Mouse (Mus musculus): ENCODE data around the gene Numa1. TPM values are rescaled to one million over a fixed set of nuclear protein-coding genes. Genes with fewer than 3 reads are reported as not detected.
A peak's percentile ranks its signal among the peaks of the same experiment; 100 is the strongest.

Gene Numa1
- polyA plus RNA-seq, 1 experiment from 2014 or later = 67.8 TPM

DNA sequence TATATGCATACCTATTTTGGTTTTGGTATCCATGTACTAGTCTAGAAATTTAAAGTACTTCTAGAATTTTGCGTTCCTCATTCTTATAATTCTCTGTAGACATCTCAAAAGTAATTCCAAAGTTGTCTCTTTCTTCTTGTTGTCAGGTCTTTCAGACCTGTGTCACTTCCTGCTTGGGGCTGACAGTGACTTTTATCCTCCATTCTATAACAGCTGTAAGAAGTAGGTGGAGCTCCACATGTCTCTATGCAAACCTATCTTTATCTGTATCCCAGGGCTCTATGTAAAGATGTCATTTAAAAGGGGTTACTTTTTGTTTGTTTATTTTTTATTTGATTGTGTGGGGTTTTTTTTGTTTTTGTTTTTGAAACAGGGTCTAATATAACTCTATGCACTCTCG, 29.7 kb downstream of the Numa1 start:
- Histone ChIP-seq H3K4me3 (no peak overlapping the region), H3K9ac (no peak overlapping the region), H3K4me2 (no peak overlapping the region), H3K27me3 (replicated peaks) (no peaks in the 10 kb centered on the region), H3K4me1 (replicated peaks) (peaks cover 26% of the 10 kb centered on the region), H3K36me3 (no peaks in the 10 kb centered on the region), H3K9me3 (replicated peaks) (no peaks in the 10 kb centered on the region), H3K27ac (ENCODE audit: poor library complexity, severe bottlenecking) (no peak overlapping the region)
- 96% methylated on average over 2 of the region's 2 CpGs for WGBS
- no peak for ATAC-seq (ENCODE audit: insufficient number of reproducible peaks, low FRiP score)

DNA sequence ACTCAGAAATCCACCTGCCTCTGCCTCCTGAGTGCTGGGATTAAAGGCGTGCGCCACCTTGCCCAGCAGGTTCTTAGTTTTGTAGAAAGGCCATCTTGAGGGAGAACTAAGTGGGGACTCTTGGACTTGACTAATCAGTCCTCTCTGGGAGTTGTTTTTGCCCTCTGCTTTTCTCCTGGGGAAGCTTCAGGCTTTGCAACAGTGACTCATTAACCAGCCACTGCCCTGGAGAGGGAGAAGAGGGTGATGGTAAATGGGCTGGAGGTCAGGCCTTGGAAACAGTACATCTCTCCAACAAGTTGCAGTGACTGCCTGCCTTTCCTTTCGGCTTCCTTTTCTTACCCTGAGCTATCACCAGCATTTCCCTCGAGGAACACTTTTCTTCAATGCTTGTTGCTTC, 30.6 kb downstream of the Numa1 start:
- Histone ChIP-seq H3K4me2 (no peak overlapping the region), H3K9me3 (replicated peaks) (no peaks in the 10 kb centered on the region), H3K4me3 (no peak overlapping the region), H3K4me1 (replicated peaks) (peaks cover 29% of the 10 kb centered on the region), H3K36me3 (no peaks in the 10 kb centered on the region), H3K27me3 (replicated peaks) (no peaks in the 10 kb centered on the region), H3K27ac (ENCODE audit: poor library complexity, severe bottlenecking) (no peak overlapping the region), H3K9ac (no peak overlapping the region)
- 84% methylated on average over 4 of the region's 4 CpGs for WGBS
- ATAC-seq (ENCODE audit: insufficient number of reproducible peaks, low FRiP score) = no peak

DNA sequence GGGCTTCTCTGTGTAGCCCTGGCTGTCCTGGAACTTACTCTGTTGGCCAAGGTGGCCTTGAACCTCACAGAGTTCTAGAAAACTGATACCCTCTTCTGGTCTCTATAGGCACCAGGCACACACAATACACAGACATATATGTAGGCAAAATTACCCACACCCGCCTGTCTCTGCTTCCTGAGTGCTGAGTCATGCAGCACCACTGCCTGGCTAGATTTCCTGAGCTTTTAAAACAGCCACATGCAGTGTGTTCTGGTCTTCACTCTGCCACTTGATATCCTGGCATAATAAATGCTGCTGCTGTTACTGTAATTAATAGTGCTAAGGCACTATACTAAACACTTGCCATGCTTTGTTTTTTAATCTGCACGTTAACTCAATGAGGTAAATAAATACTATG, 31.7 kb downstream of the Numa1 start:
- peaks cover 23% of the 10 kb centered on the region for H3K4me1 ChIP-seq (replicated peaks)

DNA sequence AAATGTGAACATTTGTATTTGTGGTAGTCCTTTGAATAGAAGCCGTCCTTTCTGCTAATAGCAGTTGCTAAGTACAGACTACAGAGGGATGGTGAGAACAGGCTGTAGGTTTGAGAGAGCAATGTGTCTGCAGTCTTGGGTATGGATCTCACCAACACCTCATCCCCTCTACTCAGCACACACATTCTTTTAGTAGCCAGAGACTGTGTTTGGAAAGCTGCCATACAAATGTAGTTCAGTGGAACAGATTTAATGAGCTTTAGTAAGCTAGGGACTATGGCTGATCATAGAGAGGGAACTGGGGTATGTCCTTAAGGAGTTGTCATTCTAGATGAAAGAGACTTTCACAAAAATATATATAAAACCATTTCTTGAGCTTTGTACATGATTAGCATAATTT, 33.3 kb downstream of the Numa1 start:
- H3K4me2 ChIP-seq = no peak overlapping the region
- H3K9ac ChIP-seq = no peak overlapping the region
- no peak for ATAC-seq (ENCODE audit: insufficient number of reproducible peaks, low FRiP score)
- peaks cover 32% of the 10 kb centered on the region for H3K4me1 ChIP-seq (replicated peaks)
- H3K9me3 ChIP-seq (replicated peaks) = no peaks in the 10 kb centered on the region
- H3K4me3 ChIP-seq = no peak overlapping the region
- H3K27me3 ChIP-seq (replicated peaks) = no peaks in the 10 kb centered on the region
- WGBS = 72% methylated on average over 1 of the region's 1 CpGs
- H3K27ac ChIP-seq (ENCODE audit: poor library complexity, severe bottlenecking) = peak overlapping the region; percentile 28; the same call in 1 of the 2 replicates
- H3K36me3 ChIP-seq = no peaks in the 10 kb centered on the region

More for the DNA sequence above, 31.7 kb downstream of the Numa1 start:
- H3K9ac ChIP-seq = no peak overlapping the region
- H3K27ac ChIP-seq (ENCODE audit: poor library complexity, severe bottlenecking) = no peak overlapping the region
- ATAC-seq (ENCODE audit: insufficient number of reproducible peaks, low FRiP score) = no peak
- no peaks in the 10 kb centered on the region for H3K27me3 ChIP-seq (replicated peaks)
- no peaks in the 10 kb centered on the region for H3K9me3 ChIP-seq (replicated peaks)
- no peak overlapping the region for H3K4me2 ChIP-seq
- 62% methylated on average over 2 of the region's 2 CpGs for WGBS
- no peak overlapping the region for H3K4me3 ChIP-seq
- H3K36me3 ChIP-seq = no peaks in the 10 kb centered on the region

DNA sequence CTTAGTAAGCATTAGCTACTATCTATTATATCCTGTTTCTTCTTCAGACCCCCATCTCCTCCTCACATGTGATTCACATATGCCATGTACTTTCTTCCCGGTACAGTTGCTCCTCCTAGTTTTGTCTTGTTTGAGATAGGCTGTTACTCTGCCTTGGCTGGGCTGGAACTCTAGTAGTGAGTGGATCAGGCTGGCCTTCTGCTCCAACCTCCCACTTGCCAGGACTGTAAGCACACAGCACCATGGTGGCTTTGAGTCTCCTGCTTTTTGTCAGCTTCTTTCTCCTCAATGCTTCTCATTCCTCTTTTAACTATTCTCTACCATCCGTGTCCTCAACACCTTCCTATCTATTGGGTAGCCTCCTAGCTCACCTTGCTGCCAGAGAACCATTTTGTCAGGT, 34.8 kb downstream of the Numa1 start:
- no peak overlapping the region for H3K9ac ChIP-seq
- WGBS = 55% methylated on average over 2 of the region's 2 CpGs
- no peak for ATAC-seq (ENCODE audit: insufficient number of reproducible peaks, low FRiP score)
- H3K27me3 ChIP-seq (replicated peaks) = no peaks in the 10 kb centered on the region
- H3K27ac ChIP-seq (ENCODE audit: poor library complexity, severe bottlenecking) = peak overlapping the region; percentile 53; the same call in 1 of the 2 replicates
- H3K4me2 ChIP-seq = peak overlapping the region; percentile 25; the same call in 1 of the 2 replicates
- no peaks in the 10 kb centered on the region; the same call in 1 of the 2 replicates for H3K36me3 ChIP-seq
- peaks cover 46% of the 10 kb centered on the region for H3K4me1 ChIP-seq (replicated peaks)
- no peaks in the 10 kb centered on the region for H3K9me3 ChIP-seq (replicated peaks)
- H3K4me3 ChIP-seq = no peak overlapping the region

DNA sequence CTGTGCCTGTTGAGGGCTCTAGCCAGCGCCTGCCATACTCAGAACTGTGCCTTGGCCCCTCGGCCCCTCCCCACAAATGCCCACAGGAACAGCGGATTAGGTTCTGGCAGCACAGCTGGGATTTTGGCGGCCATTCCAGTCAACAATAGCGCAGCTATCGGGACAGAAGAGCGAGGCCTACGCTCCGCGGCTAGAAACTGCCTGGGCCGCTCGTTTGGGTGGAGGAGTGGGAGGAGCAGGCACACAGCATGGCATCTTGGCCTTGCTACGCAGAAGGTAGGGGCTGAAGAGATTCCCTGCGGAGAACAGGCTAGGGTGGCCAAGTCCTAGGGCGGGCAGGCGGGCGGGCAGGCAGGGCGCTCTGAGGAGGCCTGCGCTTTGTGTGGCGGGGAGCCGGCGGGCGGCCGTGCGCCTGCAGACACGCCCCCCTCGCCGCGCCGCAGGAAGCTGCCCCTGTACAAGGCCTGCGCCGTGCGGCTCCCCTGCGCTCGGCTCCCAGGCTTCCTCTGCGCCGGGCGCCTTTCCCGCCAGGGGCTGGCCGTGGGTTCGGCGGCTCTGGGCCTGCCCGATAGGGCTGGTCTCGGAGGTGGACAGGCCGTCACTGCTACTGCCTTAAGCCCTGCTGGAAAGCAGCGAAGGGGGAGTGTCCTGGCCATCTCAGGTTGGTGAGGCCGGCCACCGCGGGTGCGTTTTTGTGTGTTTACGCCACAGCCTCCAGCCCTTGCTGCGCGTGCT, 36.0 kb downstream of the Numa1 start:
- no peaks in the 10 kb centered on the region for H3K9me3 ChIP-seq (replicated peaks)
- WGBS = under 1% methylated on average over 48 of the region's 53 CpGs
- H3K4me1 ChIP-seq (replicated peaks) = peaks cover 55% of the 10 kb centered on the region
- ATAC-seq (ENCODE audit: insufficient number of reproducible peaks, low FRiP score) = peak; percentile 92
- peak overlapping the region; percentile 99 for H3K27ac ChIP-seq (ENCODE audit: poor library complexity, severe bottlenecking)
- no peaks in the 10 kb centered on the region for H3K27me3 ChIP-seq (replicated peaks)
- peak overlapping the region; percentile 70 for H3K4me3 ChIP-seq
- peak overlapping the region; percentile 87 for H3K9ac ChIP-seq
- H3K4me2 ChIP-seq = peak overlapping the region; percentile 75
- H3K36me3 ChIP-seq = no peaks in the 10 kb centered on the region; the same call in 1 of the 2 replicates

DNA sequence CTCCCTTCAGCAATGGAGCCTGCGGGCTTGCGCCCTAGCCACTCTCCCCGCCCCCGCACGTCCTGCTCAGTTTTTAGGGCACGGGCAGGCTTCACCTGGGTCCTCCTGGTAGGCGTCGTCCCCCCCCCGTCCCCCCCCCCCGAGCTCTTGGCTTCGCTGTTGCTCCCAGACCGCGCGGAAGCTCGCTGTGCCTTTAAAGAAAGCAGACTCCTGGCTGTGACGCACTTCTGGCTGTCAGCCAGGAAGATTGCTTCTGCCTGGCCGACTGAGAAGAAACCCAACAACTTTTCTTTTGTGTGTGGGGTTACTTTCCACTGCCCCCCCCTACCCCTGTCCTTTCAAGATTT, 36.5 kb downstream of the Numa1 start:
- ATAC-seq (ENCODE audit: insufficient number of reproducible peaks, low FRiP score) = peak; percentile 78
- Histone ChIP-seq H3K9ac (peak overlapping the region; percentile 87), H3K27ac (ENCODE audit: poor library complexity, severe bottlenecking) (peak overlapping the region; percentile 99), H3K36me3 (peaks cover 3% of the 10 kb centered on the region; the same call in 1 of the 2 replicates), H3K9me3 (replicated peaks) (no peaks in the 10 kb centered on the region), H3K4me3 (peak overlapping the region; percentile 70), H3K4me1 (replicated peaks) (peaks cover 59% of the 10 kb centered on the region), H3K27me3 (replicated peaks) (no peaks in the 10 kb centered on the region), H3K4me2 (peak overlapping the region; percentile 75)
- WGBS = 2% methylated on average over 13 of the region's 17 CpGs

DNA sequence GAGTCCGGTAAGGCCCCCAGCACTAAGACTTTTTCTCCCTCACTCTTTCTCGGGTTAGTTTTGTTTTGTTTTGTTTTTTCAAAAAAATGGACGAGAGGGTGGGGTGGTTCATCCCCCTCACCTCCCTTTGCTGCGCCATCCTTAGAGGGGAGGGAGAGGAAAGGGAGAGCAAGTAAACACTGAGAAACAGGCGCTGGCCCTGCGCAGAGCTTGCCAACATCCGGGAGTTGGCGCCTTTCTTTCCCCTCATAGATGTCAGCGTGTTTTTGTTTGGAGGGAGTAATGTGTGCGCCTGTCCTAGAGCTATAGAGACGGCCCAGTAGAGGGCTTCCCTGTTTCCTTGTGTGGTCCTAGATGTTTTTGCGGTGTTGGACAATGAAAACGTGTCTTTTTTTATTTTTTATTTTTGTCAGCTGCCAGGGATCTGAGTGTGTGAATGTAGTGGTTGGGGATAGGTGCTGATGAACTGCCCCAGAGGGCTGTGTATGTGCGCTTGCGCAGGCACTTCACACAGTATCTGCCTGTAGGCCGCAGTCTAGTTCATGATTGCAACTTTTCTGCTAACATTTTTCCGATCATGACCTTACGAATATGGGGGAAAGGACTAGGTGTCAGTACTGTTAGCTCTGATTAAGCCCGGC, 37.0 kb downstream of the Numa1 start:
- Histone ChIP-seq H3K27me3 (replicated peaks) (no peaks in the 10 kb centered on the region), H3K9me3 (replicated peaks) (no peaks in the 10 kb centered on the region), H3K36me3 (peaks cover 3% of the 10 kb centered on the region; the same call in 1 of the 2 replicates), H3K4me3 (peak overlapping the region; percentile 70), H3K4me1 (replicated peaks) (peaks cover 59% of the 10 kb centered on the region), H3K4me2 (peak overlapping the region; percentile 75), H3K27ac (ENCODE audit: poor library complexity, severe bottlenecking) (peak overlapping the region; percentile 99), H3K9ac (peak overlapping the region; percentile 87)
- WGBS = 5% methylated on average over 19 of the region's 19 CpGs
- peak; percentile 65 for ATAC-seq (ENCODE audit: insufficient number of reproducible peaks, low FRiP score)

DNA sequence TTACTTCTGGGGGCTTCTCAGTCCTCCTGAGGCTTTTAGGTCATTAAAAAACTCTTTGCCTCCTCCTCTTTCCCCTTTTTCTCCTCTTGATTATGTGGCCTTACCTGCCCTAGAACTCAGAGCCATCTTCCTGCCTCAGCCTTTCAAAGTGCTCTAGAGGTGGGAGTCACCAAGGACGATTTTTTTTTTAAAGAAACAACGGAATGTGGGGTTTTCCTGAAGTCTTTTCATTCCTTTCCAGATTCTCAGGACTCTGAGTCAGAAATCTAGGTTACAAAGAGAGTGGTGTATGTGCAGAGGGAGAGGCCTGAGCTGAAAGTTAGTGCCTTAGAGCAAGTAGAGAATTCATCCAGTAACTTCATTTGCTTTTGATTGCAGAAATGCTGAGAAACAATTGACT, 37.8 kb downstream of the Numa1 start:
- Histone ChIP-seq H3K4me2 (peak overlapping the region; percentile 75), H3K9me3 (replicated peaks) (no peaks in the 10 kb centered on the region), H3K4me1 (replicated peaks) (peaks cover 56% of the 10 kb centered on the region), H3K27me3 (replicated peaks) (no peaks in the 10 kb centered on the region), H3K36me3 (peaks cover 9% of the 10 kb centered on the region), H3K4me3 (peak overlapping the region; percentile 70), H3K27ac (ENCODE audit: poor library complexity, severe bottlenecking) (peak overlapping the region; percentile 99), H3K9ac (peak overlapping the region; percentile 87)
- 42% methylated on average over 2 of the region's 2 CpGs for WGBS
- no peak for ATAC-seq (ENCODE audit: insufficient number of reproducible peaks, low FRiP score)

DNA sequence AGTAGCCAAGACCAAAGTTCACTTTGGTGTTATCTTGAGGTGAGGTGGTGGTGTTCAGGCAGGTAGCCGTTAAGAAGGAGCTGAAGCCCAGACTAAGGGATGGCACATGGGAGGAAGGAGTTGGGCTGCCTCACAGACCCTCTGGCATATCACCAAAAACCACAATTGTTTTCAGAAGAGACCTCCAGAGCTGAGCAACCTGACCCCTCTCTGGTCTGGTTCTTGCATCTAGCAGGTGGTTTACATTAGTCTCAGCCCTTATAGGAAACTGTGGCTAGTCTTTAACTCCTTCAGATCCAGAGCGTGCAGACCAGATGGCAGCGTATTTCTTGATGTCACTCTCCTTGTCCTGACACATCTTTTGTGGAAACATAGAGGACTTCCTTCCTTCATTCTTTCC, 39.8 kb downstream of the Numa1 start:
- no peaks in the 10 kb centered on the region for H3K27me3 ChIP-seq (replicated peaks)
- H3K4me2 ChIP-seq = no peak overlapping the region
- H3K4me3 ChIP-seq = no peak overlapping the region
- ATAC-seq (ENCODE audit: insufficient number of reproducible peaks, low FRiP score) = no peak
- H3K9me3 ChIP-seq (replicated peaks) = no peaks in the 10 kb centered on the region
- no peak overlapping the region for H3K27ac ChIP-seq (ENCODE audit: poor library complexity, severe bottlenecking)
- H3K4me1 ChIP-seq (replicated peaks) = peaks cover 40% of the 10 kb centered on the region
- H3K36me3 ChIP-seq = peaks cover 21% of the 10 kb centered on the region
- no peak overlapping the region for H3K9ac ChIP-seq
- WGBS = 80% methylated on average over 3 of the region's 3 CpGs

DNA sequence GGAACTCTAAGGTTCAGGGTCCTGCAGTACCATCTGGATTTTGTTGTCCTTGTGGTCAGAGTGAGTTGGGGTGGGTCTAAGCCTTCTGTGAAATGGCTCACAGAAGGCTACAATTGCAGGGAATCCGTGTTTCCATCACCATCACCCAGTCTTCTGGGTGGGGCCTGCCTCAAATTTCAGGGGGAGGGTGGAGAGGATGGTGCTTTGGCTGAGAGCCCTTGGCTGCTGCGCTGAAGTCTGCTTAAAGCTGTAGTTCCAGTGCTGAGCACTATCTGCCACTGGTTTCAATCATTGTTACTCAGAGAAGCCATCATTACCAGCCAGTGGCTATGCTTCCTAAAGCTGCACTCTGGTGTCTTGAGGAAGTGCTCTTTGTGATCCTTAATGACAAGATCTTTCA, 40.6 kb downstream of the Numa1 start:
- H3K27ac ChIP-seq (ENCODE audit: poor library complexity, severe bottlenecking) = no peak overlapping the region
- ATAC-seq (ENCODE audit: insufficient number of reproducible peaks, low FRiP score) = no peak
- no peaks in the 10 kb centered on the region for H3K9me3 ChIP-seq (replicated peaks)
- no peak overlapping the region for H3K4me3 ChIP-seq
- H3K9ac ChIP-seq = no peak overlapping the region
- H3K4me2 ChIP-seq = no peak overlapping the region
- peaks cover 36% of the 10 kb centered on the region for H3K4me1 ChIP-seq (replicated peaks)
- 34% methylated on average over 2 of the region's 2 CpGs for WGBS
- peaks cover 24% of the 10 kb centered on the region for H3K36me3 ChIP-seq
- H3K27me3 ChIP-seq (replicated peaks) = no peaks in the 10 kb centered on the region
